Mouse (Mus musculus) urinary bladder, postnatal 4 days (tissue): ENCODE data around the gene Cep164.
A peak's percentile ranks its signal among the peaks of the same experiment; 100 is the strongest.
"Not testable (repeated sequence)": the region's sequence is repeated elsewhere in the genome, so short reads cannot be mapped to it uniquely, and the experiment has no call there.

Experiments
- DNase-seq, 2 experiments: peaks; one replicate each; pipeline ENCODE4 v3.0.0; 2021 to 2022; ENCODE audit warnings: low spot score in 2 of 2

Gene Cep164

GRCm38 (mm10) chr9:45788405-45788804 is 40.1 kb downstream of the Cep164 start:
- no peak for DNase-seq

- no peak for DNase-seq
These were observed 40.9 kb downstream of the Cep164 start for GRCm38 (mm10) chr9:45787547-45787946.

GRCm38 (mm10) chr9:45787071-45787470 is 41.4 kb downstream of the Cep164 start:
- DNase-seq: no peak

DNA sequence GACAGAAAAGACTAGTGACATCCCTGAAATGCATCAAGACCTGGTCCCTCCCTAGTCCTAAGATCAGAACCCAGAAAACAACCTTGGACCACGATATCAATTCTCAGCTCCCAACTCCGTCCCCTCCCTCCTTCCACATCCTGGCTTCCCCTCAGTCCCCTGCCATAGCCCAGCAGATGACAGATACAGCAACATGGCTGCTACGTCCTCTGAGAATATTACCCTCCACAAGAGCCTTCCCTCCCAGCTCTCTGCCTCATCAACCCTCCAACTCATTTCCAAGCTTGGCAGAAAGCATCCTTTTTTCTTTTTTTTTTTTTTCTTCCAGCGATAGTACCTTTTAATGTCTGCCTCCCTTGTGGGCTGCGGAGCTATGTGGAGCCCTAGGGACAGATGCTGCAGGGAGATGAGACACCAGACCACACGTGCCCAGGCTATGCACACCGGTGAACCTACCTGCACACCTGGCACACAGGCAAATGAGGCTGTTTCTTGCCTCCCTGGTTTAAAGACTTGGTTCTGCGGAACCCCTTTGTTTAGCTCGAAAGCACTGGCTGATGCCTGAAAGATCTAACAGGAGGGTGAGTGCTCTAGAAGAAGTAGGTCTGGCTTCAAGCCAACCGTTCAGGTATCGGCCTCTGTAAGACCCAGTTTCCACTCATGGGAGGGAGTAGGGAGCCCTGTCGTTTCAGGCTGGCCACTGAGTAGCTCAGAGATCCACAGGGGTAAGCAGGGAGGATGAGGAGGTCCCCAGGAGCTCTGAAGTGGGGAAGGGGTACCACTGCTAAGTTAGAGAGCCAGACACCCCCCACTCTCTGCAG is 45.0 kb downstream of the Cep164 start:
- DNase-seq: no peak

DNA sequence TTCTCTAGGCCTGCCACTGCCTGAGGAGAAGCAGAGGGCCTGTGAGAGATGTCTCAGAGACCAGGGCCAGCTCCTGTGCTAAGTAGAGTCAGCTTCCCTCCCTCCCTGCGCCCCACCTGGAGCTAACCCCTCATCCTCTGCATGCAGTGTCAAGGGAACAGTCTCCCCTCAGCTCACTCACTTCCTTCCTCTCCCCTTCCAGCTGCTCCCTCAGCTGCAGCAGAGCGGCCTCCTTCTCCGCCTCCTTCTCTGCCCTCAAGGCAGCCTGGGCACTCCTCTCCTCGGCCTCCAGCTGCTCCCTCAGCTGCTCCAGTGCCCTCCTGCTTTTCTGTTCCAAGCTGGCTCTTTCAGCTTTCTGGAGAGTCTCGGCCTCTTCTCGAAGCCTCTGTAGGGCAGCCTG is 49.3 kb downstream of the Cep164 start:
- DNase-seq: no peak

- DNase-seq: not testable (repeated sequence)
These were observed 52.3 kb downstream of the Cep164 start for GRCm38 (mm10) chr9:45776176-45776575.

DNA sequence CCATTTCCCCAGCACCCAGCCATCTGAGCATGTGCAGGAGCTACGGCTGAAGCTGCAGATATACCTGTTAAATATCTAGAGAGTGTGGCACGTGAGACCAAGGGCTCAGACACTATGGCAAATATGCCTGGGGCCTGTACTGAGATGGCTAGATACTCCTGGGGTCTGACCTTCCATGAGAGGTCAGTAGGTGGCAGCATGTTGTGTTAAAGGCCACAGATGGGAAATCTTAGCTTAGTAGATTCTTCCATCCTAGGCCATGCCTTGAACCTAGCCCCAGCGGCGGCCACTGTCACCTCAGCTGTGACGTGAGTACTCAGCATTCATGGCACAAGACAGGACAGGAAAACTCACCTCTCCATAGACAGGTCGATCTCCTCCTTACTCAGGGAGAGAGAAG is 54.4 kb downstream of the Cep164 start:
- no peak for DNase-seq

DNA sequence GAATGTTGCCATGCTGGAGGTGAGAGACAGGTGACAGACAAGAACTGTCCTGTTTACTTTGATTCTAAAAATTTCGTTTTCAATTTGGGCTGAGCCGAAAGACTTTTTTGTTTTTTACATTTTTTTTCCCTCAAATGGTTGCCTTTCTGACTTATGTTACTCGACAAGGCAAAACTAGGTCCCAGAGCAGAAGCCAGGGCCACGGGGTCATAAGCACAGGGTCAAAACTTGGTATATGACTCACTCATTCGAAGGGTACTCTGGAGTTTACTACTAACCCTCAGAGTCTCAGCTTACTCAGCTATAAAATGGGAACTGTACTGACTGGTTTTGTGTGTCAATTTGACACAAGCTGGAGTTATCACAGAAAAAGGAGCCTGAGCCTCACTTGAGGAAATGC is 58.9 kb downstream of the Cep164 start:
- DNase-seq: no peak

GRCm38 (mm10) chr9:45768421-45768820 is 60.1 kb downstream of the Cep164 start:
- no peak for DNase-seq

GRCm38 (mm10) chr9:45767155-45767554 is 61.3 kb downstream of the Cep164 start:
- DNase-seq: no peak

GRCm38 (mm10) chr9:45766195-45766594 is 62.3 kb downstream of the Cep164 start:
- DNase-seq: no peak

DNA sequence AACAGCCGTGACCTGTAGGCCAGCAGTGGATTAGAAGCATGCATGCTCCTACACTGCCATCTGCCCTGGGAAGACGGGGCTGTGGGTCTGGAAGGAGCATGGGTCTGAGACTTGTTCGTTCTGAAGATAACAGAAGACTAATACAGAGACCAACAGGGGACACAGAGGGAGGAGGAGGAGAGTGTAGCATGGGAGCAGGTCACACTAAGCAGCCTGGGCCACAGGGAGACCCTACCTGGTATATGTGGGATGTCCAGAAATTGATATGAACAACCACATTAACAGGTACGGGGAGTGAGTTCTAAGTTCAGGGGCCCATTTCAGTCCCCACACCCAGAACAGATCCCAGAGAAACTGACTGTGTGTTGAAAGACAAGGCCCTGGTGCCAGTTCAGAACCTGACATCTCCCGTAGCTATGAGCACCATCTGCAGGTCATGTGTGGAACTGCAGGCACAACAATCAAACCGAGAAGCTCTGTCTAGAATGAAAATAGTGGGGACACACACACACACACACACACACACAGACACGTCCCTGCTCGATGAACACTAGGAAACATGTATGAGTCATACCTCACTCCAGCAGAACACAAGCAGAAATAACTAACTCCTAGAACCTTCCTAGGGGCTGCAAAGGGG is 73.9 kb downstream of the Cep164 start:
- no peak for DNase-seq

GRCm38 (mm10) chr9:45749917-45750316 is 78.6 kb downstream of the Cep164 start:
- DNase-seq: no peak

DNA sequence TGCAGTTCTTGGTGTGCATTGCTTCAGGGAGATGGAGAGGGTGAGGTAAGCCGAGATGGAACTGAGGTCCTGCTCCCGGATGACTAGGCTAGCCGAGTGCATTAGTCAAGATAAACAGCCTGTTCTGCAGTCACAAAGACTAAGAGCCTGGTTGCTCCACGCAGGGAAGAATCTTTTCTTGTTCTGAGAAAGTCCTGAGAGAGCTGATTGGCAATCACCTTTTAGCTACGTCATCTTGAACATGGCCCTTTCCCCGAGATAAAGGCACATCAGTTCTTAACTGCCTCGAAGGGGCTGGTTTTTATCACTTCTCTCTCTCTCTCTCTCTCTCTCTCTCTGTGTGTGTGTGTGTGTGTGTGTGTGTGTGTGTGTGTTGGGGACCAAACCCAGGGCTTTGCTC is 83.0 kb downstream of the Cep164 start:
- DNase-seq: no peak

DNA sequence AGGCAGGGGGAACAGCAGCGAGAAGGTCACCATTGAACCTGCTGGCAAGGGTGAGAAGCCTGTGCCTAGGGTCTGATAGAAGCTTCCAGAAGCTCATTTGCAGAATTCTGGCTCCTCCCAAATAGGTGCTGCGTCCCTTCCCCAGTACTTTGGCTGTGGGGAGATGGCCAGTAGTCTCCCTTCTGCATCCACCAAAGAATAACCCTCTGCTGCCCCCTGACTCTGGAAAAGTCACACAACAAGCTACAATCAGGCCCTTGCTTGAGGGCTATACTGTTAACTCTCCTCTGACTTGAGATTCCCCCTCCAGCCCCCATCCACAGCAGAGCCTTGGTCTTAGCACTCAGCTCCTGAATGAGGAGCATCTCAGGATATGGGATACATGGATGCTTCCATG is 87.9 kb downstream of the Cep164 start:
- DNase-seq: no peak

- DNase-seq: peak in 1 of 2 experiments; percentile 51
These were observed 88.5 kb downstream of the Cep164 start for GRCm38 (mm10) chr9:45739702-45740583.

- DNase-seq: no peak
These were observed 89.3 kb downstream of the Cep164 start for GRCm38 (mm10) chr9:45739001-45739701.

- DNase-seq: no peak
These were observed 95.2 kb downstream of the Cep164 start for GRCm38 (mm10) chr9:45733246-45733645.

GRCm38 (mm10) chr9:45731851-45732250 is 96.6 kb downstream of the Cep164 start:
- no peak for DNase-seq

DNA sequence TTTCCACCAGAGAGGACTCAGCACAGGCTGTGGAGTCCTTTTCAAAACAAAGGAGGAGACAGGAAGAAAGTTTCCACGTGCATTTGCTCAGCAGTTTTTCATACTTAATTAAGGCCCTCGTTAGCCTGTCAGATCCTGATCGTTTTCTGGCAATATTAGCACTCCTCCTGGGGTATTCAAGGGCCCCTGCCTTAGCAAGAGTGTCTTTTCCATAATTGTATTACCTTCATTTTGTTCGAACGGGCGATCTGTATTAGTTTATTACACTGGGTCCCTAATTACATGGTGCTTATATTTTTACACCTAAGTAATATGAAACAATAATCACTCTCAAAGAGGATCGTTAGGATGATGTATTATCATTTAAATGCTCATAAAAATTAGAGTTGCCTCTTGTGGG is 108.5 kb downstream of the Cep164 start:
- DNase-seq: no peak
